Mouse (Mus musculus) liver, embryonic 13.5 days (tissue): ENCODE results near the gene Tnpo1. TPM values are rescaled to one million over a fixed set of nuclear protein-coding genes. Genes with fewer than 3 reads are reported as not detected.
"Not testable (repeated sequence)": the region's sequence is repeated elsewhere in the genome, so short reads cannot be mapped to it uniquely, and the experiment has no call there.

ENCODE experiments used
- ATAC-seq: fragments of 200-750 bp; cut with Nextera tagmentation; 2 replicates; pipeline ENCODE4 v1.8.0; 2017; ENCODE audit warnings: low read depth, mild to moderate bottlenecking, moderate number of reproducible peaks, moderate library complexity
- DNase-seq: peaks from one replicate; pipeline ENCODE4 v3.0.0; 2022
- H3K27ac ChIP-seq: fragments of 300-500 bp; sonication (generic); 2 replicates; pipeline ENCODE4 v1.5.1; 2015; ENCODE audit warnings: moderate library complexity, mild to moderate bottlenecking, inconsistent platforms
- H3K27me3 ChIP-seq: fragments of 300-500 bp; sonication (generic); 2 replicates; pipeline ENCODE4 v1.6.1; 2015; ENCODE audit warnings: mild to moderate bottlenecking, inconsistent platforms
- H3K36me3 ChIP-seq: fragments of 300-500 bp; sonication (generic); 2 replicates; pipeline ENCODE4 v1.6.1; 2015; ENCODE audit warnings: mild to moderate bottlenecking, inconsistent platforms
- H3K4me1 ChIP-seq: fragments of 300-500 bp; sonication (generic); replicated peaks from 2 replicates; pipeline ENCODE4 v1.6.1; 2015; ENCODE audit warnings: inconsistent platforms
- H3K4me2 ChIP-seq: fragments of 300-500 bp; sonication (generic); 2 replicates; pipeline ENCODE4 v1.6.1; 2015; ENCODE audit warnings: inconsistent platforms, mild to moderate bottlenecking, moderate library complexity
- H3K4me3 ChIP-seq: fragments of 300-500 bp; sonication (generic); replicated peaks from 2 replicates; pipeline ENCODE4 v1.5.1; 2015; ENCODE audit warnings: mild to moderate bottlenecking, inconsistent platforms
- H3K9ac ChIP-seq: fragments of 300-500 bp; sonication (generic); 2 replicates; pipeline ENCODE4 v1.6.1; 2015; ENCODE audit warnings: mild to moderate bottlenecking, inconsistent platforms
- H3K9me3 ChIP-seq: fragments of 300-500 bp; sonication (generic); replicated peaks from 2 replicates; pipeline ENCODE4 v1.6.1; 2016; ENCODE audit warnings: inconsistent platforms
- WGBS: fragments of 180-500 bp; shearing (Covaris S2); methylation state at CpG from one replicate; pipeline ENCODE4 v1.1.7; 2015; ENCODE audit not compliant: insufficient replicate concordance; 5-methylcytosine and 5-hydroxymethylcytosine counted together
- polyA plus RNA-seq: library from polyadenylated mRNA; unstranded; fragments of >200 nt; fragmentation: Nextera tagmentation; extraction: Ambion mirVana; gene quantifications from 2 replicates; pipeline ENCODE4 v1.2.1, GENCODE M21; 2015

Gene Tnpo1
- polyA plus RNA-seq, 1 experiment from 2014 or later, result 26.5 TPM

DNA sequence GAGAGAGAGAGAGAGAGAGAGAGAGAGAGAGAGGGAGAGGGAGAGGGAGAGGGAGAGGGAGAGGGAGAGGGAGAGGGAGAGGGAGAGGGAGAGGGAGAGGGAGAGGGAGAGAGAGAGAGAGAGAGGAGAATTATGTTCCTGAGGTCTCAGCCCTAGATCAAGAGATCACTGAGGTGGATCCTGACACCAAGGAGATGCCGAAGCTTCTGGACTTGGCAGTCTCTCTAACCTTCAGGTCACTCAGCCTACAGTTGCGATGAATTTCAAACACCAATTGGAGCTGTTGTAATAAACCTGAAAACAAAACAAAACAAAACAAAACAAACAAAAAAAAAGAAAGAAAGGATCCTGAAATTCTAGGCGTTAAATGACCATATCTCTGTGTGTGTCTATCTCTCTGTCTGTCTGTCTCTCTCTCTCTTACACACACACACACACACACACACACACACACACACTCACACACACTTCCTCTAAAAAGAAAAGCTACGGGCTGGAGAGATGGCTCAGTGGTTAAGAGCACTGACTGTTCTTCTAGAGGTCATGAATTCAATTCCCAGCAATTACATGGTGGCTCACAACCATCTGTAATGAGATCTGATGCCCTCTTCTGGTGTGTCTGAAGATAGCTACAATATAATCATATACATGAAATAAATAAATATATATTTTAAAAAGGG lies 109.1 kb downstream of the Tnpo1 start:
- peaks cover 26% of the 10 kb centered on the region for H3K4me1 ChIP-seq
- H3K27me3 ChIP-seq, H3K36me3 ChIP-seq, H3K27ac ChIP-seq, H3K4me3 ChIP-seq, H3K4me2 ChIP-seq, ATAC-seq, H3K9ac ChIP-seq, DNase-seq, H3K9me3 ChIP-seq: not testable (repeated sequence)
- 53% methylated on average over 4 of the region's 4 CpGs for WGBS

GRCm38 (mm10) chr13:98816571-98816970 lies 109.6 kb downstream of the Tnpo1 start:
- Histone ChIP-seq H3K4me2 (no peak overlapping the region), H3K4me3 (no peak overlapping the region), H3K36me3 (no peaks in the 10 kb centered on the region), H3K27me3 (no peaks in the 10 kb centered on the region), H3K9ac (no peak overlapping the region), H3K27ac (peak overlapping the region; percentile 98; the same call in 1 of the 2 replicates), H3K9me3 (no peaks in the 10 kb centered on the region), H3K4me1 (peaks cover 26% of the 10 kb centered on the region)
- WGBS, result 83% methylated on average over 9 of the region's 9 CpGs
- DNase-seq (no peak), ATAC-seq (no peak)

- Histone ChIP-seq H3K4me1 (peaks cover 35% of the 10 kb centered on the region), H3K9me3 (no peaks in the 10 kb centered on the region), H3K27ac (peak within 1 kb of the TSS; percentile 98), H3K9ac (peak within 1 kb of the TSS; percentile 100), H3K4me3 (peak within 1 kb of the TSS; percentile 98), H3K4me2 (peak within 1 kb of the TSS; percentile 73), H3K36me3 (no peaks in the 10 kb centered on the region), H3K27me3 (no peaks in the 10 kb centered on the region)
- 1% methylated on average over 61 of the region's 61 CpGs for WGBS
- peak; percentile 95 for ATAC-seq
- peak; percentile 98 for DNase-seq
These were observed 110.9 kb downstream of the Tnpo1 start, which contains the start of gene Fcho2 for GRCm38 (mm10) chr13:98815147-98815785. Gene Fcho2 (minus strand): TSS chr13:98815449.

DNA sequence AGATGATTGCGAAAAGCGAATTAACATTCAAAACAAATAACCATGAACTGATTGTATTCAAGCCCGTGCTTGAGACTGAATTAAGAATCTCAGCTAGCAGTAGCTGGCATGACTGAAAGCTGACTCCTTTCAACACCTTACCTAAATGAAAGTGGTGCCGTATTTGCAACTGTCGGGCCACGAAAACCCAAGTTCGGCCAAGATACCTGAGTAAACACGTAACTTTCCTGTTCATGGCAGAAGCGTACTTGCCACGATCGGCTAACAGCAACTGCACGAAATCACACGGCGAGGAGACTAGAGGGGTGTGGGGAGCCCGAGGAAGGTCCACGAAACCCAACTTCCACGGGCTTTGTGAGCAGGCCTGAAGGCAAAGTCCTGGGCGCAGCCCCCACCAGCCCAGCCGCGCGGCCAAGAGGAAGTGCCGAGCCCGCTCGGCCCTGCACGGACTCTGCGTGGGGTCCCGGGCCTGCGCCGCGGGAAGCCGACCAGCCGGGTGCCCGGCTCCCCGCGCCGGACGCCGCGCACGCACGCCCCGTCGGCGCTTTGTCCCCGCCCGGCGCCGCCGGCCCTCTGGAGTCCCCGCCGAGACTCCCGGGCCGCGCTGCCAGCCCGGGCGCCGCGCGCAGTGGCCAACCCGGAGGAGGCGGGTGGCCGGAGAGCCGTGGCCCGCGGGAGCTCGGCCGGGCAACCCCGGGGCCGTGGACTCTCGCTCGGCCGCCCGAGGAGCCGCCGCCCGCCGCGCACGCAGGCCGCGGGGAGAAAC lies 111.7 kb downstream of the Tnpo1 start:
- peak overlapping the region; percentile 73 for H3K4me2 ChIP-seq
- no peaks in the 10 kb centered on the region for H3K27me3 ChIP-seq
- H3K4me3 ChIP-seq, result peak overlapping the region; percentile 98
- peak overlapping the region; percentile 100 for H3K9ac ChIP-seq
- H3K9me3 ChIP-seq, result no peaks in the 10 kb centered on the region
- no peaks in the 10 kb centered on the region for H3K36me3 ChIP-seq
- under 1% methylated on average over 81 of the region's 81 CpGs for WGBS
- ATAC-seq (peak; percentile 30), DNase-seq (no peak)
- peak overlapping the region; percentile 98 for H3K27ac ChIP-seq
- peaks cover 40% of the 10 kb centered on the region for H3K4me1 ChIP-seq

DNA sequence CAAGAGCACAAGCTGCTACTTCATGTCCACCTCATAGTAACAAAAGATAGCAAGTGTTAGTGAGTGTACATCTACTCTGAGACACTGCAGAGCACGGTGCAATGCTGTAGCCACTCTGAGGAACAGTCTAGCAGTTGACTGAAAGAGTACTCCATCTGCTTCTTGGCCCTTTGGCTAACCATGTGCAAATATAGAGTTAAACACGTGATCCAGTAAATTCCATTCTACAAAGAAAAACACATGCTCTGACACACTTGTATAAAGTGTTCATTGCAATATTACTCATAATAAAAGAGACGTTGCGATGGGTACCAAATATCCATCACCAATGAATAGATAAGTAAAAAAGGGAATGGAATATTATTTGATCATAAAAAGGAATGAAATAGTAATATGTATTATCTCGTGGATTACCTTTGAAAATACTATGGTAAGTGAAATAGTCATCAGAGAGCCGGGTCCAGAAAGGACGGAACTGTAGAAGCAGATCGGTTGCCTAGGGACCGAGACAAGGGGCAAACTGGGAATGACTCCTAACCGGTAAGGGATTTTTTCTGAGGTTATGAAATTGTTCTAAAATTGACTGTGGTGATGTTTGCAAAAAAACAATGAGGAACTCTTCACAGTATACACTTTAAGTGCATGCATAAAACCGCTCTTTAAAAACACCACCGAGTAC lies 112.4 kb downstream of the Tnpo1 start:
- Histone ChIP-seq H3K36me3 (no peaks in the 10 kb centered on the region), H3K4me2 (peak overlapping the region; percentile 73), H3K4me1 (peaks cover 43% of the 10 kb centered on the region), H3K9me3 (no peaks in the 10 kb centered on the region), H3K9ac (peak overlapping the region; percentile 100), H3K27ac (peak overlapping the region; percentile 98), H3K4me3 (peak overlapping the region; percentile 98), H3K27me3 (no peaks in the 10 kb centered on the region)
- ATAC-seq, result no peak
- DNase-seq, result no peak
- 22% methylated on average over 12 of the region's 12 CpGs for WGBS

DNA sequence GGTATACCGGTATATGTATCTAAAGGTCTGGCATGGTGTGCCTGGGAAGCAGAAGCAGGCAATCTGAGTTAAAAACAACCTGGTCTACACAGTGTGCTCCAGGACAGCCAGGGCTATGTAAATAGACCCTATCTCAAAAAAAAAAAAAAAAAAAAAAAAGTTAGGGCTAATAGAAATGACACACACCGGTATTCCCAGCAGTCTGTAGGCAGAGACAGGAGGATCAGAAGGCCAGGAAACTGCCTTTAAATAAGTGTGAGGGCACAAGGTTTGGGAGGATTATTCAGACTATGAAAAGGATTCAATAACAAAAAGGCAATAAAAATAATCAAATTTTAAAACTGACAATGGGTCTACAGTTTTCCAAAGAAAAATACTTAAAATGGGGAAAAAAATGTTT lies 113.0 kb downstream of the Tnpo1 start:
- Histone ChIP-seq H3K27ac (peak overlapping the region; percentile 70), H3K4me3 (peak overlapping the region; percentile 98), H3K4me1 (peaks cover 46% of the 10 kb centered on the region), H3K36me3 (no peaks in the 10 kb centered on the region), H3K9ac (peak overlapping the region; percentile 100), H3K4me2 (peak overlapping the region; percentile 73), H3K9me3 (no peaks in the 10 kb centered on the region), H3K27me3 (no peaks in the 10 kb centered on the region)
- 67% methylated on average over 2 of the region's 2 CpGs for WGBS
- DNase-seq (no peak), ATAC-seq (no peak)

- no peaks in the 10 kb centered on the region for H3K27me3 ChIP-seq
- H3K4me3 ChIP-seq, result peak overlapping the region; percentile 98
- peak overlapping the region; percentile 63 for H3K9ac ChIP-seq
- no peaks in the 10 kb centered on the region for H3K9me3 ChIP-seq
- H3K4me1 ChIP-seq, result peaks cover 49% of the 10 kb centered on the region
- H3K4me2 ChIP-seq, result peak overlapping the region; percentile 73
- H3K27ac ChIP-seq, result peak overlapping the region; percentile 72
- WGBS, result 27% methylated on average over 4 of the region's 4 CpGs
- DNase-seq (no peak), ATAC-seq (no peak)
- no peaks in the 10 kb centered on the region for H3K36me3 ChIP-seq
These were observed 113.9 kb downstream of the Tnpo1 start for GRCm38 (mm10) chr13:98812285-98812684.

GRCm38 (mm10) chr13:98810143-98810542 lies 116.0 kb downstream of the Tnpo1 start:
- Histone ChIP-seq H3K4me1 (peaks cover 37% of the 10 kb centered on the region), H3K4me3 (peak overlapping the region; percentile 38), H3K9me3 (no peaks in the 10 kb centered on the region), H3K27ac (peak overlapping the region; percentile 97), H3K4me2 (peak overlapping the region; percentile 65), H3K9ac (peak overlapping the region; percentile 69), H3K27me3 (no peaks in the 10 kb centered on the region), H3K36me3 (peaks cover under 1% of the 10 kb centered on the region)
- DNase-seq (peak; percentile 65), ATAC-seq (peak; percentile 74)
- 9% methylated on average over 6 of the region's 6 CpGs for WGBS

- Histone ChIP-seq H3K9me3 (no peaks in the 10 kb centered on the region), H3K27ac (no peak overlapping the region), H3K27me3 (no peaks in the 10 kb centered on the region), H3K36me3 (peaks cover 8% of the 10 kb centered on the region), H3K4me2 (no peak overlapping the region), H3K4me3 (no peak overlapping the region), H3K4me1 (peaks cover 40% of the 10 kb centered on the region), H3K9ac (no peak overlapping the region)
- WGBS, result 23% methylated on average over 1 of the region's 1 CpGs
- ATAC-seq, result peak; percentile 39; the same call in 1 of the 2 replicates
- DNase-seq, result no peak
These were observed 117.1 kb downstream of the Tnpo1 start for GRCm38 (mm10) chr13:98809087-98809486.

GRCm38 (mm10) chr13:98804480-98804879 lies 121.7 kb downstream of the Tnpo1 start:
- Histone ChIP-seq H3K36me3 (peaks cover 46% of the 10 kb centered on the region), H3K9ac (no peak overlapping the region), H3K27me3 (no peaks in the 10 kb centered on the region), H3K4me3 (no peak overlapping the region), H3K4me2 (no peak overlapping the region), H3K9me3 (no peaks in the 10 kb centered on the region), H3K4me1 (peaks cover 15% of the 10 kb centered on the region), H3K27ac (0 out of 2 replicates have a peak overlapping the region, but pooled peaks have one; percentile 31)
- WGBS, result 67% methylated on average over 1 of the region's 1 CpGs
- ATAC-seq (no peak), DNase-seq (no peak)

- H3K4me3 ChIP-seq, result no peak overlapping the region
- no peaks in the 10 kb centered on the region for H3K27me3 ChIP-seq
- ATAC-seq, result no peak
- H3K27ac ChIP-seq, result no peak overlapping the region
- no peaks in the 10 kb centered on the region for H3K9me3 ChIP-seq
- peaks cover 54% of the 10 kb centered on the region for H3K36me3 ChIP-seq
- no peak overlapping the region for H3K9ac ChIP-seq
- H3K4me2 ChIP-seq, result no peak overlapping the region
- 44% methylated on average over 4 of the region's 4 CpGs for WGBS
- H3K4me1 ChIP-seq, result peaks cover 13% of the 10 kb centered on the region
- DNase-seq, result no peak
These were observed 122.5 kb downstream of the Tnpo1 start for GRCm38 (mm10) chr13:98803699-98804098.
